Mouse (Mus musculus) heart, postnatal 0 days (tissue): ENCODE data around the gene Trp53bp2. TPM values are rescaled to one million over a fixed set of nuclear protein-coding genes. Genes with fewer than 3 reads are reported as not detected.

Experiments used
- ATAC-seq: fragments of 200-750 bp; cut with Nextera tagmentation; 2 replicates; pipeline ENCODE4 v1.8.0; 2017; ENCODE audit warnings: low read depth, moderate number of reproducible peaks, moderate library complexity; ENCODE audit not compliant: insufficient read depth
- DNase-seq: peaks from one replicate; pipeline ENCODE4 v3.0.0-alpha.2; 2016; ENCODE audit warnings: low spot score
- H3K27ac ChIP-seq: fragments of 300-500 bp; sonication (generic); 2 replicates; pipeline ENCODE4 v1.5.1; 2014; ENCODE audit warnings: low read depth, mild to moderate bottlenecking
- H3K27me3 ChIP-seq: fragments of 300-500 bp; sonication (generic); 2 replicates; pipeline ENCODE4 v1.6.1; 2014; ENCODE audit warnings: low read length, mixed read lengths; ENCODE audit not compliant: control insufficient read depth, insufficient read depth
- H3K36me3 ChIP-seq: fragments of 300-500 bp; sonication (generic); replicated peaks from 2 replicates; pipeline ENCODE4 v1.6.1; 2014; ENCODE audit warnings: low read length, mixed read lengths; ENCODE audit not compliant: control insufficient read depth, insufficient read depth
- H3K4me1 ChIP-seq: fragments of 300-500 bp; sonication (generic); 2 replicates; pipeline ENCODE4 v1.6.1; 2014; ENCODE audit warnings: antibody characterized with exemption; ENCODE audit not compliant: control insufficient read depth, insufficient read depth
- H3K4me2 ChIP-seq: fragments of 300-500 bp; sonication (generic); 2 replicates; pipeline ENCODE4 v1.6.1; 2014; ENCODE audit warnings: low read depth, mild to moderate bottlenecking, low read length, moderate library complexity
- H3K4me3 ChIP-seq: fragments of 300-500 bp; sonication (generic); 2 replicates; pipeline ENCODE4 v1.5.1; 2014; ENCODE audit warnings: low read depth, low read length
- H3K9ac ChIP-seq: fragments of 300-500 bp; sonication (generic); replicated peaks from 2 replicates; pipeline ENCODE4 v1.6.1; 2014; ENCODE audit warnings: low read depth, low read length, mixed read lengths
- H3K9me3 ChIP-seq: fragments of 300-500 bp; sonication (generic); replicated peaks from 2 replicates; pipeline ENCODE4 v1.6.1; 2016; ENCODE audit warnings: low read length; ENCODE audit not compliant: control insufficient read depth
- CTCF ChIP-seq: IDR thresholded peaks from 2 replicates; pipeline ENCODE4 v1.5.1; 2016; ENCODE audit warnings: antibody characterized with exemption, control low read depth, low read depth
- EP300 ChIP-seq: IDR thresholded peaks from 2 replicates; pipeline ENCODE4 v1.6.1; 2016; ENCODE audit warnings: antibody characterized with exemption, low read depth
- WGBS: fragments of 180-500 bp; shearing (Covaris S2); extraction: QIAGEN DNeasy Blood & Tissue Kit; methylation state at CpG from one replicate; pipeline ENCODE4 v1.1.7; 2014; 5-methylcytosine and 5-hydroxymethylcytosine counted together
- polyA plus RNA-seq: library from polyadenylated mRNA; unstranded; fragments of >200 nt; fragmentation: Nextera tagmentation; extraction: Ambion mirVana; gene quantifications from 2 replicates; pipeline ENCODE4 v1.2.1, GENCODE M21; 2015
- total RNA-seq: library from RNA; depleted of rRNA; stranded (reverse); fragments of >200 nt; gene quantifications from 2 replicates; pipeline ENCODE4 v1.2.3, GENCODE M21; 2014; ENCODE audit warnings: low replicate concordance

The Trp53bp2 gene
- total and polyA plus RNA-seq, 2 experiments from 2014 or later, result 8.3 to 13.6 TPM

- 61% methylated on average over 4 of the region's 4 CpGs for WGBS
These were observed 39.5 kb upstream of the Trp53bp2 start for GRCm38 (mm10) chr1:182369435-182369834.

GRCm38 (mm10) chr1:182371891-182372290 lies 37.1 kb upstream of the Trp53bp2 start:
- ATAC-seq, result no peak
- WGBS, result 50% methylated on average over 8 of the region's 8 CpGs

More at GRCm38 (mm10) chr1:182369435-182369834, 39.5 kb upstream of the Trp53bp2 start:
- Histone ChIP-seq H3K27ac (no peak overlapping the region), H3K9ac (no peak overlapping the region), H3K4me3 (no peak overlapping the region), H3K27me3 (no peaks in the 10 kb centered on the region), H3K4me2 (no peak overlapping the region), H3K9me3 (no peaks in the 10 kb centered on the region), H3K4me1 (no peaks in the 10 kb centered on the region), H3K36me3 (no peaks in the 10 kb centered on the region)
- TF ChIP-seq CTCF (no peak), EP300 (no peak)
- no peak for DNase-seq
- no peak for ATAC-seq

GRCm38 (mm10) chr1:182376221-182376620 lies 32.8 kb upstream of the Trp53bp2 start:
- Histone ChIP-seq H3K27ac (no peak overlapping the region), H3K4me1 (no peaks in the 10 kb centered on the region), H3K9ac (no peak overlapping the region), H3K4me3 (no peak overlapping the region), H3K27me3 (no peaks in the 10 kb centered on the region), H3K4me2 (no peak overlapping the region), H3K36me3 (no peaks in the 10 kb centered on the region), H3K9me3 (no peaks in the 10 kb centered on the region)
- DNase-seq (peak; percentile 60), ATAC-seq (peak; percentile 47)
- WGBS, result 23% methylated on average over 8 of the region's 8 CpGs
- TF ChIP-seq EP300 (no peak), CTCF (peak; percentile 78)

More at GRCm38 (mm10) chr1:182371891-182372290, 37.1 kb upstream of the Trp53bp2 start:
- no peak overlapping the region for H3K4me2 ChIP-seq
- H3K27ac ChIP-seq, result no peak overlapping the region
- TF ChIP-seq EP300 (no peak), CTCF (no peak)
- no peak overlapping the region for H3K4me3 ChIP-seq
- no peaks in the 10 kb centered on the region for H3K4me1 ChIP-seq
- H3K27me3 ChIP-seq, result no peaks in the 10 kb centered on the region
- no peaks in the 10 kb centered on the region for H3K9me3 ChIP-seq
- H3K9ac ChIP-seq, result no peak overlapping the region
- no peaks in the 10 kb centered on the region for H3K36me3 ChIP-seq
- DNase-seq, result no peak

GRCm38 (mm10) chr1:182376826-182377225 lies 32.1 kb upstream of the Trp53bp2 start:
- Histone ChIP-seq H3K4me3 (no peak overlapping the region), H3K27ac (no peak overlapping the region), H3K27me3 (no peaks in the 10 kb centered on the region), H3K36me3 (no peaks in the 10 kb centered on the region), H3K4me2 (no peak overlapping the region), H3K9ac (no peak overlapping the region), H3K9me3 (no peaks in the 10 kb centered on the region), H3K4me1 (no peaks in the 10 kb centered on the region)
- DNase-seq, result no peak
- WGBS, result 87% methylated on average over 7 of the region's 7 CpGs
- ATAC-seq, result no peak
- TF ChIP-seq EP300 (no peak), CTCF (no peak)

GRCm38 (mm10) chr1:182377519-182377918 lies 31.5 kb upstream of the Trp53bp2 start:
- no peaks in the 10 kb centered on the region for H3K36me3 ChIP-seq
- H3K9ac ChIP-seq, result no peak overlapping the region
- H3K4me1 ChIP-seq, result no peaks in the 10 kb centered on the region
- no peaks in the 10 kb centered on the region for H3K27me3 ChIP-seq
- no peak overlapping the region for H3K27ac ChIP-seq
- no peaks in the 10 kb centered on the region for H3K9me3 ChIP-seq
- TF ChIP-seq CTCF, result no peak
- ATAC-seq (no peak), DNase-seq (no peak)
- WGBS, result 82% methylated on average over 6 of the region's 6 CpGs
- no peak overlapping the region for H3K4me3 ChIP-seq
- H3K4me2 ChIP-seq, result no peak overlapping the region

- Histone ChIP-seq H3K27me3 (no peaks in the 10 kb centered on the region), H3K9me3 (no peaks in the 10 kb centered on the region), H3K9ac (no peak overlapping the region), H3K4me2 (no peak overlapping the region), H3K4me1 (no peaks in the 10 kb centered on the region), H3K4me3 (no peak overlapping the region), H3K36me3 (no peaks in the 10 kb centered on the region), H3K27ac (no peak overlapping the region)
- TF ChIP-seq EP300, result no peak
- no peak for TF ChIP-seq CTCF
- no peak for ATAC-seq
- WGBS, result 54% methylated on average over 11 of the region's 11 CpGs
- DNase-seq, result no peak
These were observed 30.7 kb upstream of the Trp53bp2 start for GRCm38 (mm10) chr1:182378205-182378835.
